Comparison of ENCODE assay signal across 19 mouse cellular contexts in the genomic region with DNA sequence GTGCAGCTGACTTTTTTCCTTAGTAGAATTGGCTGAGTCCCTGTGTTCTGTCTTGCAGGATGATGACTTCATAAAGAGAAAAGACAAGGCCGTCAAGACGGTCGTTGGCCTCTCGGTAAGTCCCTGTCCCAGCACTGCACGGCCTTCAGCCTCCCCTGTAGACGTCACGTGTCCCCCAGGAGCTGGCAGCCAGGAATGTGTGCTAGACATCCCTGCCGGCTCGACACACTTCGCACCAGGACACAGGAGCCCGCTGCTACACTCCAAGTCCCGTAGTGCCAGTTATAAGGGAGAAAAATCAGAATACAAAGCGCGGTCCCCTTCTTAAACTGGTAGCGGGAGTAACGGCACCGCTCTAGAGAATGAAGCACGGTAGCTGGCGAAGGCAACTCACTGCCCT.
"Had no signal": no experiment of that assay in that cellular context is flagged by ENCODE, and none has a peak within 500 bp of the region (broad histone marks: within the 10 kb centered on the region; RNA-seq: fewer than 3 reads in every experiment).

No protein-coding gene starts in this region.

- DNase-seq: kidney, adult 9 months; kidney, postnatal 14 days; kidney, postnatal 4 days; layer of hippocampus, adult 9-11 months; lung, adult 18-20 months; lung, postnatal 10 days; lung, postnatal 36 days; thymus, adult 18-20 months; thymus, postnatal 4 days had no signal

- H3K27ac ChIP-seq: layer of hippocampus, adult 2 months; limb, embryonic 15.5 days; liver, embryonic 12.5 days; liver, embryonic 15.5 days; lung, embryonic 15.5 days; midbrain, embryonic 10.5 days; midbrain, embryonic 13.5 days; neural tube, embryonic 13.5 days had no signal

- H3K9me3 ChIP-seq: limb, embryonic 15.5 days; liver, embryonic 12.5 days; liver, embryonic 15.5 days; lung, embryonic 15.5 days; megakaryocyte, embryonic 14.5 days; midbrain, embryonic 10.5 days; midbrain, embryonic 13.5 days; neural tube, embryonic 13.5 days had no signal

- H3K27me3 ChIP-seq: limb, embryonic 15.5 days; liver, embryonic 12.5 days; liver, embryonic 15.5 days; lung, embryonic 15.5 days; megakaryocyte, embryonic 14.5 days; midbrain, embryonic 13.5 days; neural tube, embryonic 13.5 days had no signal

- H3K4me3 ChIP-seq: layer of hippocampus, adult 2 months; limb, embryonic 15.5 days; liver, embryonic 12.5 days; liver, embryonic 15.5 days; lung, embryonic 15.5 days; megakaryocyte, embryonic 14.5 days; midbrain, embryonic 10.5 days; midbrain, embryonic 13.5 days; myocyte; neural tube, embryonic 13.5 days had no signal

- H3K4me1 ChIP-seq: limb, embryonic 15.5 days; liver, embryonic 15.5 days; lung, embryonic 15.5 days had no signal
